Mouse (Mus musculus): ENCODE results near the gene Fhl3. TPM values are rescaled to one million over a fixed set of nuclear protein-coding genes. Genes with fewer than 3 reads are reported as not detected.

The Fhl3 gene
- polyA plus RNA-seq, 1 experiment from 2014 or later: 2.9 TPM

GRCm38 (mm10) chr4:124685453-124685852, 15.0 kb upstream of the Fhl3 start:
- Histone ChIP-seq H3K4me1 (replicated peaks) (no peaks in the 10 kb centered on the region), H3K9me3 (no peaks in the 10 kb centered on the region), H3K4me2 (no peak overlapping the region), H3K9ac (no peak overlapping the region), H3K4me3 (no peak overlapping the region), H3K27ac (replicated peaks) (no peak overlapping the region), H3K36me3 (peaks cover 65% of the 10 kb centered on the region), H3K27me3 (no peaks in the 10 kb centered on the region)
- no peak for ATAC-seq (ENCODE audit: low read depth)
- WGBS: 88% methylated on average over 8 of the region's 8 CpGs

- Histone ChIP-seq H3K27me3 (no peaks in the 10 kb centered on the region), H3K9me3 (no peaks in the 10 kb centered on the region), H3K4me2 (no peak overlapping the region), H3K4me3 (no peak overlapping the region), H3K9ac (no peak overlapping the region), H3K4me1 (replicated peaks) (peaks cover 4% of the 10 kb centered on the region), H3K36me3 (peaks cover 60% of the 10 kb centered on the region), H3K27ac (replicated peaks) (no peak overlapping the region)
- WGBS: 88% methylated on average over 8 of the region's 8 CpGs
- ATAC-seq (ENCODE audit: low read depth): no peak
Measured at GRCm38 (mm10) chr4:124685897-124686402, 14.6 kb upstream of the Fhl3 start.

- Histone ChIP-seq H3K36me3 (0 out of 2 replicates have a peak, but pooled peaks cover 8% of the 10 kb centered on the region), H3K4me1 (replicated peaks) (peaks cover 28% of the 10 kb centered on the region), H3K9ac (no peak overlapping the region), H3K27me3 (peaks cover 16% of the 10 kb centered on the region), H3K9me3 (no peaks in the 10 kb centered on the region), H3K4me3 (no peak overlapping the region), H3K27ac (replicated peaks) (no peak overlapping the region), H3K4me2 (no peak overlapping the region)
- 90% methylated on average over 8 of the region's 8 CpGs for whole genome bisulfite sequencing
- no peak for ATAC-seq (ENCODE audit: low read depth)
Measured at GRCm38 (mm10) chr4:124691455-124691854, 9.0 kb upstream of the Fhl3 start.

- Histone ChIP-seq H3K9ac (peak overlapping the region; percentile 95), H3K36me3 (0 out of 2 replicates have a peak, but pooled peaks cover under 1% of the 10 kb centered on the region), H3K27ac (replicated peaks) (no peak overlapping the region), H3K27me3 (peaks cover 21% of the 10 kb centered on the region), H3K4me2 (peak overlapping the region; percentile 82), H3K4me1 (replicated peaks) (peaks cover 28% of the 10 kb centered on the region), H3K9me3 (no peaks in the 10 kb centered on the region), H3K4me3 (peak overlapping the region; percentile 88)
- ATAC-seq (ENCODE audit: low read depth): no peak
- 82% methylated on average over 3 of the region's 3 CpGs for WGBS
Measured at GRCm38 (mm10) chr4:124692416-124692861, 8.1 kb upstream of the Fhl3 start.

GRCm38 (mm10) chr4:124693135-124693894, 7.2 kb upstream of the Fhl3 start, which contains the start of gene Utp11:
TSS of gene Utp11 (minus strand) at chr4:124693600.
- Histone ChIP-seq H3K4me2 (peak within 1 kb of the TSS; percentile 82), H3K36me3 (no peaks in the 10 kb centered on the region), H3K9me3 (no peaks in the 10 kb centered on the region), H3K4me1 (replicated peaks) (peaks cover 28% of the 10 kb centered on the region), H3K9ac (peak within 1 kb of the TSS; percentile 95), H3K27ac (replicated peaks) (peak within 1 kb of the TSS; percentile 59; the same call in 1 of the 2 replicates), H3K4me3 (peak within 1 kb of the TSS; percentile 88), H3K27me3 (peaks cover 21% of the 10 kb centered on the region)
- ATAC-seq (ENCODE audit: low read depth): peak; percentile 98
- 1% methylated on average over 43 of the region's 43 CpGs for WGBS

- H3K36me3 ChIP-seq: no peaks in the 10 kb centered on the region
- peaks cover 30% of the 10 kb centered on the region for H3K4me1 ChIP-seq (replicated peaks)
- H3K9me3 ChIP-seq: no peaks in the 10 kb centered on the region
- no peak overlapping the region for H3K27ac ChIP-seq (replicated peaks)
- no peak overlapping the region for H3K9ac ChIP-seq
- peaks cover 29% of the 10 kb centered on the region for H3K27me3 ChIP-seq
- ATAC-seq (ENCODE audit: low read depth): no peak
- no peak overlapping the region for H3K4me2 ChIP-seq
- H3K4me3 ChIP-seq: no peak overlapping the region
- WGBS: 94% methylated on average over 2 of the region's 2 CpGs
Measured at GRCm38 (mm10) chr4:124694572-124694971, 5.9 kb upstream of the Fhl3 start.

- H3K4me2 ChIP-seq: no peak overlapping the region
- no peak overlapping the region for H3K27ac ChIP-seq (replicated peaks)
- peaks cover 41% of the 10 kb centered on the region for H3K27me3 ChIP-seq
- H3K9ac ChIP-seq: no peak overlapping the region
- H3K36me3 ChIP-seq: no peaks in the 10 kb centered on the region
- H3K4me3 ChIP-seq: no peak overlapping the region
- no peaks in the 10 kb centered on the region for H3K9me3 ChIP-seq
- no peak for ATAC-seq (ENCODE audit: low read depth)
- peaks cover 38% of the 10 kb centered on the region for H3K4me1 ChIP-seq (replicated peaks)
- 11% methylated on average over 18 of the region's 18 CpGs for WGBS
Measured at GRCm38 (mm10) chr4:124695786-124696516, 4.5 kb upstream of the Fhl3 start.

GRCm38 (mm10) chr4:124699791-124700190, 710 bp upstream of the Fhl3 start:
- Histone ChIP-seq H3K9me3 (no peaks in the 10 kb centered on the region), H3K4me1 (replicated peaks) (peaks cover 37% of the 10 kb centered on the region), H3K27me3 (peaks cover 69% of the 10 kb centered on the region), H3K4me2 (peak overlapping the region; percentile 96), H3K9ac (no peak overlapping the region), H3K27ac (replicated peaks) (no peak overlapping the region), H3K36me3 (no peaks in the 10 kb centered on the region), H3K4me3 (peak overlapping the region; percentile 58; the same call in 1 of the 2 replicates)
- ATAC-seq (ENCODE audit: low read depth): no peak
- 11% methylated on average over 6 of the region's 6 CpGs for WGBS

GRCm38 (mm10) chr4:124701052-124701845, 748 bp downstream of the Fhl3 start:
- Histone ChIP-seq H3K4me3 (peak overlapping the region; percentile 58), H3K9me3 (no peaks in the 10 kb centered on the region), H3K4me2 (peak overlapping the region; percentile 96), H3K9ac (peak overlapping the region; percentile 77), H3K27me3 (peaks cover 54% of the 10 kb centered on the region), H3K27ac (replicated peaks) (peak overlapping the region; percentile 46), H3K36me3 (no peaks in the 10 kb centered on the region), H3K4me1 (replicated peaks) (peaks cover 47% of the 10 kb centered on the region)
- WGBS: 3% methylated on average over 22 of the region's 22 CpGs
- 0 out of 2 replicates have a peak, but pooled peaks have one; percentile 20 for ATAC-seq (ENCODE audit: low read depth)

- H3K4me1 ChIP-seq (replicated peaks): peaks cover 47% of the 10 kb centered on the region
- peak overlapping the region; percentile 96 for H3K4me2 ChIP-seq
- 38% methylated on average over 5 of the region's 5 CpGs for WGBS
- no peaks in the 10 kb centered on the region for H3K9me3 ChIP-seq
- H3K9ac ChIP-seq: no peak overlapping the region; the same call in 1 of the 2 replicates
- H3K27me3 ChIP-seq: peaks cover 49% of the 10 kb centered on the region
- no peaks in the 10 kb centered on the region for H3K36me3 ChIP-seq
- peak overlapping the region; percentile 58 for H3K4me3 ChIP-seq
- no peak for ATAC-seq (ENCODE audit: low read depth)
- no peak overlapping the region for H3K27ac ChIP-seq (replicated peaks)
Measured at GRCm38 (mm10) chr4:124701916-124702315, 1.4 kb downstream of the Fhl3 start.

GRCm38 (mm10) chr4:124703406-124703805, 2.9 kb downstream of the Fhl3 start:
- Histone ChIP-seq H3K4me3 (no peak overlapping the region), H3K27me3 (peaks cover 50% of the 10 kb centered on the region), H3K9ac (no peak overlapping the region), H3K36me3 (no peaks in the 10 kb centered on the region), H3K4me1 (replicated peaks) (peaks cover 48% of the 10 kb centered on the region), H3K9me3 (no peaks in the 10 kb centered on the region), H3K4me2 (peak overlapping the region; percentile 1; the same call in 1 of the 2 replicates), H3K27ac (replicated peaks) (peak overlapping the region; percentile 79; the same call in 1 of the 2 replicates)
- WGBS: 60% methylated on average over 2 of the region's 2 CpGs
- no peak for ATAC-seq (ENCODE audit: low read depth)

Measured in neural tube, embryonic 13.5 days (tissue).